ENCODE assay signal across 12 mouse cellular contexts in the genomic region with DNA sequence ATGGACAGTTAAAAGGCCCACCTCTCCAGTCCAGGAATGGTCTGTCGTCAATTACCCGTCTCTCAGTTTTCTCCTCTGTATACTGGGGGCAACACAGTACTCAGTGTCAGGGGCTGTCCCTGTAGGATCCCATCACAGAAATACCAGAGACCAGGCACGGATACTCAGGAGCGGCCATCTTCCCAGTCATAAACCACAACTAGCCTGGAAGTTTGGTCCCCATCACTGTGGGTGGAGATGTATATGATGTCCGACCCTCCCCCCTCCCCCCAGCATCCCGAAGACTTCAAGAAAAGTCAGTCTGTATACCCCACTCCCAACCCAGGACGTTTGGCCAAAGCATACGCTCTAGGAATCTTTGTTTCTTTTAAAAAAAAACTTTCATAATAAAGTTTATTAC. TPM values are rescaled to one million over a fixed set of nuclear protein-coding genes. Genes with fewer than 3 reads are reported as not detected.
DNase-seq lines count a peak whose midpoint lies in the region; ATAC-seq and TF ChIP-seq lines count a peak whose summit lies in the region.
"Had no signal": no experiment of that assay in that cellular context is flagged by ENCODE, and none has a peak within 500 bp of the region (broad histone marks: within the 10 kb centered on the region; RNA-seq: fewer than 3 reads in every experiment).

No protein-coding gene starts in this region.

- no peaks in the 10 kb centered on the region for H3K4me1 ChIP-seq in forebrain, postnatal 0 days (ENCODE audit: insufficient read depth)
- peaks cover 4% of the 10 kb centered on the region; the same call in 1 of the 2 replicates for H3K4me1 ChIP-seq in forebrain, embryonic 11.5 days (replicated peaks; ENCODE audit: control insufficient read depth, insufficient read depth, low read length)
- H3K4me1 ChIP-seq in lung, postnatal 0 days (ENCODE audit: insufficient read depth, low read depth, low read length) = peaks cover 10% of the 10 kb centered on the region; the same call in 1 of the 2 replicates
- peaks cover 2% of the 10 kb centered on the region for H3K4me1 ChIP-seq in lung, adult 2 months (ENCODE audit: control insufficient read depth, insufficient read depth, low read length)
- peaks cover 19% of the 10 kb centered on the region for H3K4me1 ChIP-seq in intestine, embryonic 16.5 days (ENCODE audit: control insufficient read depth, insufficient read depth, low read length)
- H3K4me1 ChIP-seq in neural tube, embryonic 15.5 days = peaks cover 40% of the 10 kb centered on the region

- 74% methylated on average over 8 of the region's 8 CpGs for WGBS in forebrain, postnatal 0 days
- 71% methylated on average over 8 of the region's 8 CpGs for WGBS in forebrain, embryonic 11.5 days
- WGBS in lung, postnatal 0 days = 53% methylated on average over 8 of the region's 8 CpGs
- WGBS in lung, adult 2 months = 68% methylated on average over 8 of the region's 8 CpGs
- 58% methylated on average over 8 of the region's 8 CpGs for whole genome bisulfite sequencing in intestine, embryonic 16.5 days
- whole genome bisulfite sequencing in neural tube, embryonic 15.5 days = 59% methylated on average over 8 of the region's 8 CpGs

- TF ChIP-seq POLR2A in lung, adult 2 months (IDR thresholded peaks at IDR 0.05; ENCODE audit: borderline replicate concordance, extremely low read depth, low read depth, low read length) = no peak

- H3K9me3 ChIP-seq in forebrain, postnatal 0 days (ENCODE audit: low read length) = no peaks in the 10 kb centered on the region
- no peaks in the 10 kb centered on the region for H3K9me3 ChIP-seq in forebrain, embryonic 11.5 days (ENCODE audit: control insufficient read depth, low read length)
- no peaks in the 10 kb centered on the region for H3K9me3 ChIP-seq in lung, postnatal 0 days (ENCODE audit: low read length)
- no peaks in the 10 kb centered on the region for H3K9me3 ChIP-seq in intestine, embryonic 16.5 days (ENCODE audit: control insufficient read depth, low read length)
- no peaks in the 10 kb centered on the region for H3K9me3 ChIP-seq in neural tube, embryonic 15.5 days (replicated peaks)

- no peak overlapping the region for H3K9ac ChIP-seq in forebrain, postnatal 0 days
- H3K9ac ChIP-seq in forebrain, embryonic 11.5 days (ENCODE audit: low read length) = no peak overlapping the region
- no peak overlapping the region for H3K9ac ChIP-seq in lung, postnatal 0 days (replicated peaks; ENCODE audit: low read depth)
- H3K9ac ChIP-seq in intestine, embryonic 16.5 days (ENCODE audit: low read depth, low read length) = peak overlapping the region; percentile 17; the same call in 1 of the 2 replicates
- H3K9ac ChIP-seq in neural tube, embryonic 15.5 days (replicated peaks) = peak overlapping the region; percentile 79; the same call in 1 of the 2 replicates

- no peak for DNase-seq in forebrain, postnatal 0 days
- DNase-seq in forebrain, embryonic 11.5 days (ENCODE audit: low spot score) = no peak
- no peak for DNase-seq in lung, postnatal 0 days (ENCODE audit: low spot score)
- DNase-seq in lung, adult 2 months = no peak
- DNase-seq in kidney, postnatal 36 days = no peak
- DNase-seq in retina, postnatal 1 day = no peak
- DNase-seq: adrenal gland, adult 8-10 months had no signal

- ATAC-seq in forebrain, postnatal 0 days = no peak
- no peak for ATAC-seq in forebrain, embryonic 11.5 days (replicated peaks; ENCODE audit: low FRiP score)
- no peak for ATAC-seq in lung, postnatal 0 days
- ATAC-seq in intestine, embryonic 16.5 days = no peak
- ATAC-seq in neural tube, embryonic 15.5 days (ENCODE audit: low FRiP score) = no peak

- no peak for TF ChIP-seq CTCF in forebrain, postnatal 0 days (IDR thresholded peaks at IDR 0.05; ENCODE audit: low read depth)
- TF ChIP-seq CTCF in lung, postnatal 0 days (IDR thresholded peaks at IDR 0.05) = no peak
- TF ChIP-seq CTCF in lung, adult 2 months (IDR thresholded peaks at IDR 0.05; ENCODE audit: insufficient read depth, low read length) = no peak

- no peak overlapping the region for H3K27ac ChIP-seq in forebrain, postnatal 0 days (ENCODE audit: low read depth, low read length)
- no peak overlapping the region for H3K27ac ChIP-seq in forebrain, embryonic 11.5 days (ENCODE audit: low read depth, low read length)
- no peak overlapping the region for H3K27ac ChIP-seq in lung, postnatal 0 days (ENCODE audit: low read length)
- no peak overlapping the region for H3K27ac ChIP-seq in intestine, embryonic 16.5 days (ENCODE audit: low read length)
- no peak overlapping the region for H3K27ac ChIP-seq in neural tube, embryonic 15.5 days (replicated peaks)

- peaks cover 5% of the 10 kb centered on the region; the same call in 1 of the 2 replicates for H3K27me3 ChIP-seq in forebrain, postnatal 0 days (ENCODE audit: insufficient read depth, low read length)
- peaks cover 16% of the 10 kb centered on the region for H3K27me3 ChIP-seq in forebrain, embryonic 11.5 days (ENCODE audit: control insufficient read depth, insufficient read depth, low read length)
- H3K27me3 ChIP-seq in lung, postnatal 0 days (replicated peaks; ENCODE audit: insufficient read depth, low read length) = no peaks in the 10 kb centered on the region
- no peaks in the 10 kb centered on the region for H3K27me3 ChIP-seq in intestine, embryonic 16.5 days (replicated peaks; ENCODE audit: control insufficient read depth, insufficient read depth, low read length)
- peaks cover 8% of the 10 kb centered on the region; the same call in 1 of the 2 replicates for H3K27me3 ChIP-seq in neural tube, embryonic 15.5 days (replicated peaks)

- no peaks in the 10 kb centered on the region for H3K36me3 ChIP-seq in forebrain, postnatal 0 days (ENCODE audit: insufficient read depth)
- H3K36me3 ChIP-seq in forebrain, embryonic 11.5 days (ENCODE audit: control insufficient read depth, insufficient read depth, low read length) = no peaks in the 10 kb centered on the region
- H3K36me3 ChIP-seq in lung, postnatal 0 days (ENCODE audit: insufficient read depth, low read length) = no peaks in the 10 kb centered on the region
- 0 out of 2 replicates have a peak, but pooled peaks cover 2% of the 10 kb centered on the region for H3K36me3 ChIP-seq in intestine, embryonic 16.5 days (ENCODE audit: control insufficient read depth, insufficient read depth, low read length)
- H3K36me3 ChIP-seq in neural tube, embryonic 15.5 days = no peaks in the 10 kb centered on the region

- TF ChIP-seq EP300 in lung, postnatal 0 days (IDR thresholded peaks at IDR 0.05) = no peak

- H3K4me3 ChIP-seq in forebrain, postnatal 0 days (ENCODE audit: low read depth, low read length) = no peak overlapping the region; the same call in 1 of the 2 replicates
- H3K4me3 ChIP-seq in forebrain, embryonic 11.5 days (ENCODE audit: low read depth, low read length) = no peak overlapping the region; the same call in 1 of the 2 replicates
- peak overlapping the region; percentile 81; the same call in 1 of the 2 replicates for H3K4me3 ChIP-seq in lung, postnatal 0 days (ENCODE audit: low read depth, low read length)
- H3K4me3 ChIP-seq in lung, adult 2 months (replicated peaks; ENCODE audit: extremely low read depth, low read depth, low read length) = no peak overlapping the region
- peak overlapping the region; percentile 17 for H3K4me3 ChIP-seq in intestine, embryonic 16.5 days (ENCODE audit: low read length)
- H3K4me3 ChIP-seq in neural tube, embryonic 15.5 days (replicated peaks) = peak overlapping the region; percentile 72

- peak overlapping the region; percentile 17; the same call in 1 of the 2 replicates for H3K4me2 ChIP-seq in forebrain, postnatal 0 days (ENCODE audit: low read depth)
- H3K4me2 ChIP-seq in forebrain, embryonic 11.5 days (ENCODE audit: low read depth, low read length, severe bottlenecking) = no peak overlapping the region
- H3K4me2 ChIP-seq in lung, postnatal 0 days (replicated peaks; ENCODE audit: low read depth, low read length) = 0 out of 2 replicates have a peak overlapping the region, but pooled peaks have one; percentile 98
- H3K4me2 ChIP-seq in intestine, embryonic 16.5 days (ENCODE audit: low read depth, low read length) = peak overlapping the region; percentile 97
- peak overlapping the region; percentile 90 for H3K4me2 ChIP-seq in neural tube, embryonic 15.5 days

RNA-seq across cellular contexts. Expression of a gene that starts 1.9 kb away (rescaled TPM):
- 1.5 and 4.0 TPM in 2 replicates for total RNA-seq in forebrain, postnatal 0 days (2014; rRNA removed)
- 2.6 and 2.7 TPM in 2 replicates for polyA plus RNA-seq in forebrain, postnatal 0 days (2015; fragmentation: Nextera tagmentation; extraction: Ambion mirVana)
- polyA plus RNA-seq in forebrain, embryonic 11.5 days (2014; fragmentation: Nextera tagmentation; extraction: Ambion mirVana) = 3.0 and 3.2 TPM in 2 replicates
- 9.0 and 13.4 TPM in 2 replicates for polyA plus RNA-seq in lung, postnatal 0 days (2015; fragmentation: Nextera tagmentation; extraction: Ambion mirVana)
- polyA plus RNA-seq in lung, adult 2 months (2012; rRNA removed) = 8.8 and 11.6 TPM in 2 replicates
- polyA plus RNA-seq in intestine, embryonic 16.5 days (2015; fragmentation: Nextera tagmentation; extraction: Ambion mirVana) = 4.9 and 5.2 TPM in 2 replicates
- 5.7 and 11.9 TPM in 2 replicates for polyA plus RNA-seq in neural tube, embryonic 15.5 days (2015; fragmentation: Nextera tagmentation; extraction: Ambion mirVana)

RNA-seq across cellular contexts. Expression of a gene that starts 5.0 kb away (rescaled TPM):
- not detected in 2 replicates for total RNA-seq in forebrain, postnatal 0 days (2014; rRNA removed)
- polyA plus RNA-seq in forebrain, postnatal 0 days (2015; fragmentation: Nextera tagmentation; extraction: Ambion mirVana) = not detected in 2 replicates
- polyA plus RNA-seq in forebrain, embryonic 11.5 days (2014; fragmentation: Nextera tagmentation; extraction: Ambion mirVana) = not detected in 2 replicates
- polyA plus RNA-seq in lung, postnatal 0 days (2015; fragmentation: Nextera tagmentation; extraction: Ambion mirVana) = not detected in 2 replicates
- 0.82 and 2.7 TPM in 2 replicates for polyA plus RNA-seq in lung, adult 2 months (2012; rRNA removed)
- not detected in 2 replicates for polyA plus RNA-seq in intestine, embryonic 16.5 days (2015; fragmentation: Nextera tagmentation; extraction: Ambion mirVana)
- polyA plus RNA-seq in neural tube, embryonic 15.5 days (2015; fragmentation: Nextera tagmentation; extraction: Ambion mirVana) = not detected in 2 replicates
- total RNA-seq: adrenal gland, adult 8-10 months; common myeloid progenitor, adult 5-6 weeks; heart, adult 8-10 months; left cerebral cortex, postnatal 14 days had no signal

RNA-seq across cellular contexts. Expression of a gene that starts 7.3 kb away (rescaled TPM):
- not detected in 2 replicates for total RNA-seq in forebrain, postnatal 0 days (2014; rRNA removed)
- not detected in 2 replicates for polyA plus RNA-seq in forebrain, postnatal 0 days (2015; fragmentation: Nextera tagmentation; extraction: Ambion mirVana)
- polyA plus RNA-seq in forebrain, embryonic 11.5 days (2014; fragmentation: Nextera tagmentation; extraction: Ambion mirVana) = not detected in 2 replicates
- not detected in 2 replicates for polyA plus RNA-seq in lung, postnatal 0 days (2015; fragmentation: Nextera tagmentation; extraction: Ambion mirVana)
- not detected in 2 replicates for polyA plus RNA-seq in lung, adult 2 months (2012; rRNA removed)
- polyA plus RNA-seq in intestine, embryonic 16.5 days (2015; fragmentation: Nextera tagmentation; extraction: Ambion mirVana) = not detected in 2 replicates
- polyA plus RNA-seq in neural tube, embryonic 15.5 days (2015; fragmentation: Nextera tagmentation; extraction: Ambion mirVana) = not detected in 2 replicates
- total RNA-seq: adrenal gland, adult 8-10 months; common myeloid progenitor, adult 5-6 weeks; heart, adult 8-10 months; left cerebral cortex, postnatal 14 days had no signal

RNA-seq across cellular contexts. Expression of a gene that starts 12.5 kb away (rescaled TPM):
- total RNA-seq in forebrain, postnatal 0 days (2014; rRNA removed) = not detected in 2 replicates
- polyA plus RNA-seq in forebrain, postnatal 0 days (2015; fragmentation: Nextera tagmentation; extraction: Ambion mirVana) = not detected in 2 replicates
- not detected in 2 replicates for polyA plus RNA-seq in forebrain, embryonic 11.5 days (2014; fragmentation: Nextera tagmentation; extraction: Ambion mirVana)
- polyA plus RNA-seq in lung, postnatal 0 days (2015; fragmentation: Nextera tagmentation; extraction: Ambion mirVana) = not detected in 2 replicates
- 0.83 and 1.8 TPM in 2 replicates for polyA plus RNA-seq in lung, adult 2 months (2012; rRNA removed)
- not detected in 2 replicates for polyA plus RNA-seq in intestine, embryonic 16.5 days (2015; fragmentation: Nextera tagmentation; extraction: Ambion mirVana)
- not detected in 2 replicates for polyA plus RNA-seq in neural tube, embryonic 15.5 days (2015; fragmentation: Nextera tagmentation; extraction: Ambion mirVana)
- total RNA-seq: adrenal gland, adult 8-10 months; common myeloid progenitor, adult 5-6 weeks; heart, adult 8-10 months; left cerebral cortex, postnatal 14 days had no signal

RNA-seq across cellular contexts. Expression of a gene that starts 22.2 kb away (rescaled TPM):
- total RNA-seq in forebrain, postnatal 0 days (2014; rRNA removed) = not detected in 2 replicates
- not detected in 2 replicates for polyA plus RNA-seq in forebrain, postnatal 0 days (2015; fragmentation: Nextera tagmentation; extraction: Ambion mirVana)
- polyA plus RNA-seq in forebrain, embryonic 11.5 days (2014; fragmentation: Nextera tagmentation; extraction: Ambion mirVana) = not detected in 2 replicates
- not detected in 2 replicates for polyA plus RNA-seq in lung, postnatal 0 days (2015; fragmentation: Nextera tagmentation; extraction: Ambion mirVana)
- 0.36 and 1.8 TPM in 2 replicates for polyA plus RNA-seq in lung, adult 2 months (2012; rRNA removed)
- 0.44 TPM in 1 of 2 replicates, not detected in the other for polyA plus RNA-seq in intestine, embryonic 16.5 days (2015; fragmentation: Nextera tagmentation; extraction: Ambion mirVana)
- 0.50 and 0.89 TPM in 2 replicates for polyA plus RNA-seq in neural tube, embryonic 15.5 days (2015; fragmentation: Nextera tagmentation; extraction: Ambion mirVana)
- total RNA-seq: adrenal gland, adult 8-10 months; common myeloid progenitor, adult 5-6 weeks; heart, adult 8-10 months; left cerebral cortex, postnatal 14 days had no signal

Comparison
In these comparisons a context has a peak if more than half of its experiments do, and no peak if none do; other contexts are left out.
1. H3K4me3 ChIP-seq: peak in lung, postnatal 0 days (single experiment), intestine, embryonic 16.5 days (single experiment) and neural tube, embryonic 15.5 days (single experiment); none in forebrain, postnatal 0 days (single experiment), forebrain, embryonic 11.5 days (single experiment) and lung, adult 2 months (single experiment).
2. H3K9ac ChIP-seq: peak in intestine, embryonic 16.5 days (single experiment) and neural tube, embryonic 15.5 days (single experiment); none in forebrain, postnatal 0 days (single experiment), forebrain, embryonic 11.5 days (single experiment) and lung, postnatal 0 days (single experiment).